Mouse (Mus musculus) limb, embryonic 15.5 days (tissue): ENCODE results near the gene Phlda1. TPM values are rescaled to one million over a fixed set of nuclear protein-coding genes. Genes with fewer than 3 reads are reported as not detected.
"Not testable (repeated sequence)": the region's sequence is repeated elsewhere in the genome, so short reads cannot be mapped to it uniquely, and the experiment has no call there.

Source experiments
- ATAC-seq: fragments of 200-750 bp; cut with Nextera tagmentation; 2 replicates; pipeline ENCODE4 v1.8.0; 2017; ENCODE audit warnings: low read depth, moderate TSS enrichment; ENCODE audit not compliant: insufficient number of reproducible peaks, low FRiP score, low TSS enrichment
- H3K27ac ChIP-seq: fragments of 300-500 bp; sonication (generic); 2 replicates; pipeline ENCODE4 v1.5.1; 2015; ENCODE audit warnings: moderate library complexity, mild to moderate bottlenecking, inconsistent platforms
- H3K27me3 ChIP-seq: fragments of 300-500 bp; sonication (generic); 2 replicates; pipeline ENCODE4 v1.6.1; 2015; ENCODE audit warnings: inconsistent platforms
- H3K36me3 ChIP-seq: fragments of 300-500 bp; sonication (generic); 2 replicates; pipeline ENCODE4 v1.6.1; 2015; ENCODE audit warnings: inconsistent platforms
- H3K4me1 ChIP-seq: fragments of 300-500 bp; sonication (generic); 2 replicates; pipeline ENCODE4 v1.6.1; 2015; ENCODE audit warnings: inconsistent platforms
- H3K4me2 ChIP-seq: fragments of 300-500 bp; sonication (generic); 2 replicates; pipeline ENCODE4 v1.6.1; 2015; ENCODE audit warnings: mild to moderate bottlenecking, inconsistent platforms
- H3K4me3 ChIP-seq: fragments of 300-500 bp; sonication (generic); 2 replicates; pipeline ENCODE4 v1.5.1; 2015; ENCODE audit warnings: mild to moderate bottlenecking, inconsistent platforms
- H3K9ac ChIP-seq: fragments of 300-500 bp; sonication (generic); 2 replicates; pipeline ENCODE4 v1.6.1; 2015; ENCODE audit warnings: inconsistent platforms
- H3K9me3 ChIP-seq: fragments of 300-500 bp; sonication (generic); 2 replicates; pipeline ENCODE4 v1.6.1; 2016; ENCODE audit warnings: inconsistent platforms
- WGBS: fragments of 180-500 bp; shearing (Covaris S2); methylation state at CpG from one replicate; pipeline ENCODE4 v1.1.7; 2015; 5-methylcytosine and 5-hydroxymethylcytosine counted together
- polyA plus RNA-seq: library from polyadenylated mRNA; unstranded; fragments of >200 nt; fragmentation: Nextera tagmentation; extraction: Ambion mirVana; gene quantifications from 2 replicates; pipeline ENCODE4 v1.2.1, GENCODE M21; 2015

Phlda1 gene
- polyA plus RNA-seq, 1 experiment from 2014 or later = 32.1 TPM

GRCm38 (mm10) chr10:111476989-111477510 is 29.0 kb upstream of the Phlda1 start:
- ATAC-seq = no peak
- H3K9me3 ChIP-seq = no peaks in the 10 kb centered on the region

DNA sequence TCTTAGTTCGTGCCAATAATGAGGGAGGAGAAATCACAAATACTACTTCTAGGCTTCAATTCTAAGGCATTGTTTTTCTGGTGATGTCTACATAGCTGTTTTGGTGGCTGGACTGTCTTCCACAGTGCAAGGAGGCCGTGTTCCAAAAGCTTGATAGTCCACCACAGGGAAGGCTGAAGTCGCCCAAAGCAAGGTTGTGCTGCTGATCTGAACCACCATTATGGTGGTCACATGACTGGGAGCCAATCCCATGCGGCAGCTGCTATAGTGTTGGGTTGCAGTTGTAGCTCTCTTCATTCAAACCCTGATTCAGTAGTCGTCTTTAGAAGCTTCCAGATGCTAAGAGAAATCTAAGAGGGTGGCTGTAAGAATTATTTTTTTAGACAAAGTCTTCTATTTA is 26.5 kb upstream of the Phlda1 start:
- WGBS = 84% methylated on average over 5 of the region's 5 CpGs
- no peaks in the 10 kb centered on the region for H3K9me3 ChIP-seq
- no peak for ATAC-seq
- no peaks in the 10 kb centered on the region for H3K27me3 ChIP-seq
- H3K4me1 ChIP-seq = peaks cover 13% of the 10 kb centered on the region
- no peak overlapping the region for H3K9ac ChIP-seq
- no peak overlapping the region for H3K27ac ChIP-seq
- H3K4me2 ChIP-seq = no peak overlapping the region
- H3K36me3 ChIP-seq = peaks cover 20% of the 10 kb centered on the region
- no peak overlapping the region for H3K4me3 ChIP-seq

More at GRCm38 (mm10) chr10:111476989-111477510, 29.0 kb upstream of the Phlda1 start:
- Histone ChIP-seq H3K36me3 (peaks cover 10% of the 10 kb centered on the region), H3K27me3 (no peaks in the 10 kb centered on the region), H3K4me2 (no peak overlapping the region), H3K4me1 (peaks cover 20% of the 10 kb centered on the region), H3K4me3 (no peak overlapping the region), H3K9ac (no peak overlapping the region), H3K27ac (no peak overlapping the region)
- WGBS = 77% methylated on average over 6 of the region's 6 CpGs

- peaks cover 43% of the 10 kb centered on the region for H3K36me3 ChIP-seq
- H3K27me3 ChIP-seq = no peaks in the 10 kb centered on the region
- H3K9ac ChIP-seq = no peak overlapping the region
- 93% methylated on average over 2 of the region's 2 CpGs for WGBS
- H3K4me2 ChIP-seq = no peak overlapping the region
- no peaks in the 10 kb centered on the region for H3K4me1 ChIP-seq
- no peak overlapping the region for H3K27ac ChIP-seq
- ATAC-seq = no peak
- no peaks in the 10 kb centered on the region for H3K9me3 ChIP-seq
- H3K4me3 ChIP-seq = no peak overlapping the region
Measured at GRCm38 (mm10) chr10:111482654-111483053, 23.4 kb upstream of the Phlda1 start.

DNA sequence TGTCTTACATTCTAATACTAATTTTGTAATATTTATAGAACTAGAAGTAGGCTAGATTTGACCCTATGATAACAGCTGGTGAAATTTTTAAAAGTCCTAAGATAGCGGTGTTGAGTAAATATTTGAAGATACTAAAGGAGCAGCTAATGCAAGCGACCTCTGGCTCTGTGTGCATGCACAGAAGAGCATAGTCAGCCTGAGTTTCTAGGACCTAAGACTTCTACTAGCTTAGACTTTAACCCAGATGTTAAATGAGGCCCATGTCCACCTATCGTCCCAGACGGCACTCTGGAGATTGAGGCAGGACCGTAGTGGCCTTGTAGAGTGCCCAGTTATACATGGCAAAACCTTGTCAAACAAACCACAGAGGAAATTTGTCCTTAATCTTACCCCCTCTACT is 22.0 kb upstream of the Phlda1 start:
- Histone ChIP-seq H3K4me2 (no peak overlapping the region), H3K27ac (no peak overlapping the region), H3K27me3 (no peaks in the 10 kb centered on the region), H3K4me1 (no peaks in the 10 kb centered on the region), H3K9me3 (no peaks in the 10 kb centered on the region), H3K9ac (no peak overlapping the region), H3K36me3 (peaks cover 55% of the 10 kb centered on the region), H3K4me3 (no peak overlapping the region)
- ATAC-seq = no peak
- 86% methylated on average over 5 of the region's 5 CpGs for WGBS

DNA sequence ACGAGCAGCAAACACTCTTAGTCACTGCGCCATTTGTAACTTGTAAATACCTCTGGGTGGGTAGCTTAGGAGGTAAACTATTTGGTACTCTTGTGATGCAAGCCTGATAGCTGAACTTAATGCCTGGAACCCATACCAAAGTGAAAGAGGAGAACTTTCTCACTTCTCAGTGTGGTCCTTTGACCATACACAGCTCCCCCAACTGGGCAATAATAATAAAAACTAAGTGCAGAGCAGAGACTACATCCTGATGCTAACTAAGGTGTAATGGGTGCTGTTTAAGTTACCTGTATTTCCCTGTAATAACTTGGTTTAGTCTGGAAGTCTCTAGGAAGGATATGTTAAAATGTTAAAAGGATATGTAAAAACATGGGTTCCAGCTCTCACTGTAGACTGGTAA is 17.3 kb upstream of the Phlda1 start:
- 78% methylated on average over 2 of the region's 2 CpGs for WGBS
- H3K4me3 ChIP-seq = no peak overlapping the region
- H3K4me2 ChIP-seq = no peak overlapping the region

GRCm38 (mm10) chr10:111490079-111490478 is 16.0 kb upstream of the Phlda1 start:
- not testable (repeated sequence) for H3K4me3 ChIP-seq, H3K4me2 ChIP-seq, H3K9ac ChIP-seq, H3K9me3 ChIP-seq, ATAC-seq, H3K27ac ChIP-seq, H3K4me1 ChIP-seq, H3K27me3 ChIP-seq
- peaks cover 71% of the 10 kb centered on the region for H3K36me3 ChIP-seq
- 90% methylated on average over 4 of the region's 4 CpGs for WGBS

More for the DNA sequence above, 17.3 kb upstream of the Phlda1 start:
- Histone ChIP-seq H3K27ac (no peak overlapping the region), H3K36me3 (peaks cover 70% of the 10 kb centered on the region), H3K9me3 (no peaks in the 10 kb centered on the region), H3K9ac (no peak overlapping the region), H3K4me1 (no peaks in the 10 kb centered on the region), H3K27me3 (no peaks in the 10 kb centered on the region)
- ATAC-seq = no peak

GRCm38 (mm10) chr10:111495888-111496287 is 10.2 kb upstream of the Phlda1 start:
- no peak overlapping the region for H3K27ac ChIP-seq
- H3K4me1 ChIP-seq = no peaks in the 10 kb centered on the region
- H3K36me3 ChIP-seq = peaks cover 53% of the 10 kb centered on the region
- 91% methylated on average over 7 of the region's 7 CpGs for WGBS
- H3K9me3 ChIP-seq = no peaks in the 10 kb centered on the region
- H3K4me2 ChIP-seq = no peak overlapping the region
- no peaks in the 10 kb centered on the region for H3K27me3 ChIP-seq
- no peak for ATAC-seq
- no peak overlapping the region for H3K9ac ChIP-seq
- H3K4me3 ChIP-seq = no peak overlapping the region

- H3K27me3 ChIP-seq = no peaks in the 10 kb centered on the region
- no peak overlapping the region for H3K9ac ChIP-seq
- peaks cover 25% of the 10 kb centered on the region for H3K36me3 ChIP-seq
- WGBS = 64% methylated on average over 6 of the region's 6 CpGs
- no peaks in the 10 kb centered on the region for H3K9me3 ChIP-seq
- no peak overlapping the region for H3K4me2 ChIP-seq
- H3K27ac ChIP-seq = no peak overlapping the region
- H3K4me3 ChIP-seq = no peak overlapping the region
- peaks cover 11% of the 10 kb centered on the region; the same call in 1 of the 2 replicates for H3K4me1 ChIP-seq
- no peak for ATAC-seq
Measured at GRCm38 (mm10) chr10:111499892-111500291, 6.2 kb upstream of the Phlda1 start.

- no peak overlapping the region for H3K4me2 ChIP-seq
- no peak overlapping the region for H3K27ac ChIP-seq
- H3K36me3 ChIP-seq = peaks cover 6% of the 10 kb centered on the region
- 0% methylated on average over 3 of the region's 3 CpGs for WGBS
- H3K27me3 ChIP-seq = no peaks in the 10 kb centered on the region
- H3K9me3 ChIP-seq = no peaks in the 10 kb centered on the region
- H3K4me1 ChIP-seq = peaks cover 19% of the 10 kb centered on the region; the same call in 1 of the 2 replicates
- H3K9ac ChIP-seq = no peak overlapping the region
- no peak for ATAC-seq
- H3K4me3 ChIP-seq = no peak overlapping the region
Measured at GRCm38 (mm10) chr10:111503071-111503470, 3.0 kb upstream of the Phlda1 start.

GRCm38 (mm10) chr10:111503716-111504115 is 2.4 kb upstream of the Phlda1 start:
- H3K27me3 ChIP-seq = no peaks in the 10 kb centered on the region
- no peak overlapping the region for H3K9ac ChIP-seq

GRCm38 (mm10) chr10:111504606-111505005 is 1.5 kb upstream of the Phlda1 start:
- H3K4me3 ChIP-seq = no peak overlapping the region
- 42% methylated on average over 1 of the region's 1 CpGs for WGBS
- H3K4me2 ChIP-seq = no peak overlapping the region
- H3K27ac ChIP-seq = no peak overlapping the region
- H3K4me1 ChIP-seq = peaks cover 29% of the 10 kb centered on the region
- no peak overlapping the region for H3K9ac ChIP-seq
- no peak for ATAC-seq
- H3K9me3 ChIP-seq = no peaks in the 10 kb centered on the region
- no peaks in the 10 kb centered on the region for H3K36me3 ChIP-seq
- no peaks in the 10 kb centered on the region for H3K27me3 ChIP-seq

More at GRCm38 (mm10) chr10:111503716-111504115, 2.4 kb upstream of the Phlda1 start:
- H3K4me2 ChIP-seq = 0 out of 2 replicates have a peak overlapping the region, but pooled peaks have one; percentile 14
- H3K4me3 ChIP-seq = no peak overlapping the region
- no peaks in the 10 kb centered on the region for H3K36me3 ChIP-seq
- no peaks in the 10 kb centered on the region for H3K9me3 ChIP-seq
- ATAC-seq = no peak
- H3K4me1 ChIP-seq = peaks cover 21% of the 10 kb centered on the region
- H3K27ac ChIP-seq = no peak overlapping the region
- WGBS = 14% methylated on average over 10 of the region's 10 CpGs

- Histone ChIP-seq H3K27ac (no peak overlapping the region), H3K4me1 (peaks cover 29% of the 10 kb centered on the region)
Measured at GRCm38 (mm10) chr10:111505406-111505805, 680 bp upstream of the Phlda1 start.

More at GRCm38 (mm10) chr10:111505406-111505805, 680 bp upstream of the Phlda1 start:
- no peaks in the 10 kb centered on the region for H3K27me3 ChIP-seq
- 56% methylated on average over 7 of the region's 7 CpGs for WGBS
- no peak for ATAC-seq
- no peaks in the 10 kb centered on the region for H3K9me3 ChIP-seq
- H3K4me2 ChIP-seq = peak overlapping the region; percentile 87
- no peak overlapping the region for H3K9ac ChIP-seq
- no peaks in the 10 kb centered on the region for H3K36me3 ChIP-seq
- H3K4me3 ChIP-seq = peak overlapping the region; percentile 83
